Mouse (Mus musculus) small intestine, adult 2 months (tissue): ENCODE measurements at regions not wholly inside any gene's neighbourhood (a gene's known extent, or its start where the extent isn't known, plus 50 kb on each side); places are given as distances from the start of the nearest gene placed in this dataset.

Experiments
- H3K27ac ChIP-seq: fragments of 200-500 bp; 2 replicates; pipeline ENCODE4 v1.5.1; 2012; ENCODE audit warnings: low read depth, low read length, control low read depth, inconsistent platforms; ENCODE audit not compliant: insufficient read depth
- H3K27me3 ChIP-seq: fragments of 200-500 bp; 2 replicates; pipeline ENCODE4 v1.6.1; 2012; ENCODE audit warnings: mild to moderate bottlenecking, moderate library complexity, low read length, inconsistent platforms; ENCODE audit not compliant: control insufficient read depth, insufficient read depth
- H3K36me3 ChIP-seq: fragments of 200-500 bp; 2 replicates; pipeline ENCODE4 v1.6.1; 2012; ENCODE audit warnings: mild to moderate bottlenecking, low read length, control low read depth, inconsistent platforms; ENCODE audit not compliant: control insufficient read depth, insufficient read depth
- H3K4me1 ChIP-seq: fragments of 200-500 bp; 2 replicates; pipeline ENCODE4 v1.6.1; 2012; ENCODE audit warnings: low read length, inconsistent platforms, mixed read lengths; ENCODE audit not compliant: control insufficient read depth, insufficient read depth, insufficient read length
- H3K4me3 ChIP-seq: fragments of 200-500 bp; 2 replicates; pipeline ENCODE4 v1.5.1; 2012; ENCODE audit warnings: low read depth, mild to moderate bottlenecking, control low read depth, inconsistent platforms, low read length, moderate library complexity
- CTCF ChIP-seq: fragments of 200-500 bp; IDR thresholded peaks from 2 replicates; pipeline ENCODE4 v1.5.1; 2012; ENCODE audit warnings: low read depth, mild to moderate bottlenecking, control low read depth, inconsistent platforms, low read length, moderate library complexity, mixed read lengths; ENCODE audit not compliant: insufficient replicate concordance, insufficient read length; ENCODE audit errors: extremely low read depth
- POLR2A ChIP-seq: fragments of 200-500 bp; IDR thresholded peaks from 2 replicates; pipeline ENCODE4 v1.6.1; 2012; ENCODE audit warnings: low read depth, mild to moderate bottlenecking, control low read depth, inconsistent platforms, low read length, moderate library complexity
- WGBS: fragments of 180-500 bp; shearing (Covaris S2); methylation state at CpG from one replicate; pipeline ENCODE4 v1.1.7; 2018; 5-methylcytosine and 5-hydroxymethylcytosine counted together

GRCm38 (mm10) chr5:45102661-45103060 lies 303.2 kb upstream of the Ldb2 start:
- no peak for TF ChIP-seq CTCF
- TF ChIP-seq POLR2A = no peak
- Histone ChIP-seq H3K4me3 (no peak overlapping the region), H3K4me1 (no peaks in the 10 kb centered on the region), H3K27me3 (no peaks in the 10 kb centered on the region), H3K27ac (no peak overlapping the region), H3K36me3 (no peaks in the 10 kb centered on the region)
- 62% methylated on average over 3 of the region's 3 CpGs for WGBS

GRCm38 (mm10) chr5:45101777-45102176 lies 302.3 kb upstream of the Ldb2 start:
- Histone ChIP-seq H3K36me3 (no peaks in the 10 kb centered on the region), H3K27ac (no peak overlapping the region), H3K4me3 (no peak overlapping the region), H3K27me3 (no peaks in the 10 kb centered on the region), H3K4me1 (no peaks in the 10 kb centered on the region)
- TF ChIP-seq POLR2A = no peak
- no peak for TF ChIP-seq CTCF
- 60% methylated on average over 4 of the region's 4 CpGs for WGBS

- no peaks in the 10 kb centered on the region for H3K36me3 ChIP-seq
- no peak for TF ChIP-seq CTCF
- TF ChIP-seq POLR2A = no peak
- 83% methylated on average over 2 of the region's 2 CpGs for WGBS
- no peaks in the 10 kb centered on the region for H3K4me1 ChIP-seq
- H3K4me3 ChIP-seq = no peak overlapping the region
- H3K27me3 ChIP-seq = no peaks in the 10 kb centered on the region
- H3K27ac ChIP-seq = no peak overlapping the region
These were observed 299.6 kb upstream of the Ldb2 start for GRCm38 (mm10) chr5:45099082-45099481.

GRCm38 (mm10) chr5:45097941-45098340 lies 298.5 kb upstream of the Ldb2 start:
- Histone ChIP-seq H3K4me1 (no peaks in the 10 kb centered on the region), H3K4me3 (no peak overlapping the region), H3K27ac (no peak overlapping the region), H3K36me3 (no peaks in the 10 kb centered on the region), H3K27me3 (no peaks in the 10 kb centered on the region)
- WGBS = 68% methylated on average over 1 of the region's 1 CpGs
- TF ChIP-seq CTCF = no peak
- no peak for TF ChIP-seq POLR2A

- WGBS = 85% methylated on average over 1 of the region's 1 CpGs
- no peaks in the 10 kb centered on the region for H3K27me3 ChIP-seq
- no peaks in the 10 kb centered on the region for H3K4me1 ChIP-seq
- no peaks in the 10 kb centered on the region for H3K36me3 ChIP-seq
- H3K27ac ChIP-seq = no peak overlapping the region
- no peak overlapping the region for H3K4me3 ChIP-seq
- TF ChIP-seq POLR2A = no peak
- no peak for TF ChIP-seq CTCF
These were observed 285.3 kb upstream of the Ldb2 start for GRCm38 (mm10) chr5:45084741-45085140.

GRCm38 (mm10) chr5:45082601-45083000 lies 283.1 kb upstream of the Ldb2 start:
- TF ChIP-seq CTCF = no peak
- no peak for TF ChIP-seq POLR2A
- Histone ChIP-seq H3K27ac (no peak overlapping the region), H3K36me3 (no peaks in the 10 kb centered on the region), H3K27me3 (no peaks in the 10 kb centered on the region), H3K4me3 (no peak overlapping the region), H3K4me1 (no peaks in the 10 kb centered on the region)

GRCm38 (mm10) chr5:45076347-45076890 lies 276.9 kb upstream of the Ldb2 start:
- no peak overlapping the region for H3K4me3 ChIP-seq
- 62% methylated on average over 4 of the region's 4 CpGs for WGBS
- no peaks in the 10 kb centered on the region for H3K4me1 ChIP-seq
- no peak for TF ChIP-seq POLR2A
- no peak for TF ChIP-seq CTCF
- H3K36me3 ChIP-seq = no peaks in the 10 kb centered on the region
- H3K27me3 ChIP-seq = no peaks in the 10 kb centered on the region
- H3K27ac ChIP-seq = no peak overlapping the region

GRCm38 (mm10) chr5:45075195-45075594 lies 275.7 kb upstream of the Ldb2 start:
- no peak for TF ChIP-seq CTCF
- TF ChIP-seq POLR2A = no peak
- no peaks in the 10 kb centered on the region for H3K36me3 ChIP-seq
- H3K27me3 ChIP-seq = no peaks in the 10 kb centered on the region
- H3K4me3 ChIP-seq = no peak overlapping the region
- no peaks in the 10 kb centered on the region for H3K4me1 ChIP-seq
- no peak overlapping the region for H3K27ac ChIP-seq
